ENCODE assay signal across 27 mouse cellular contexts in the genomic region with DNA sequence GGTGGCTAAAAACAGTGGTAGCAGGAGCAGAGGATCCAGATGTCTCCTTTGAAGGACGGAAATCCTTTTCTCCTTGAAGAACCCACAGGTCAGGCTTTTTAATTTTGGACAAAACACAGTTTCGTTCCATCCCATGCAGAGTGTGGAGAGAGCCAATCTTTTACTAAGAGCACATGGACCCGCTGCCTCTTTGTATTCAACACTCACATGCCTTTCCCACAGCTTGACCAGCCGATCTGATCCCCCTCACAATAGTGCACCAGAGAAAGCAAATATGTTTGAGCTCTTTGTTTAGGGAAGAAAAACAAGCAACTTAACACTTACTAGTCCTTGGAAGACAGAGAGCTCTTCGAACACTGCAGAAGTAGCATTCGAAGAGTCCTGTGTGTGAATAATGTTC. TPM values are rescaled to one million over a fixed set of nuclear protein-coding genes. Genes with fewer than 3 reads are reported as not detected.
DNase-seq lines count a peak whose midpoint lies in the region; ATAC-seq and TF ChIP-seq lines count a peak whose summit lies in the region.
"Had no signal": no experiment of that assay in that cellular context is flagged by ENCODE, and none has a peak within 500 bp of the region (broad histone marks: within the 10 kb centered on the region; RNA-seq: fewer than 3 reads in every experiment).

No protein-coding gene starts in this region.

- 41% methylated on average over 6 of the region's 6 CpGs for WGBS in hindbrain, embryonic 11.5 days
- 26% methylated on average over 6 of the region's 6 CpGs for WGBS in hindbrain, embryonic 14.5 days
- WGBS in midbrain, embryonic 12.5 days: 21% methylated on average over 6 of the region's 6 CpGs
- 19% methylated on average over 6 of the region's 6 CpGs for WGBS in midbrain, postnatal 0 days

- no peak overlapping the region for H3K4me2 ChIP-seq in hindbrain, embryonic 11.5 days (replicated peaks; ENCODE audit: low read depth, low read length)
- no peak overlapping the region for H3K4me2 ChIP-seq in hindbrain, embryonic 14.5 days (replicated peaks)
- no peak overlapping the region for H3K4me2 ChIP-seq in midbrain, embryonic 12.5 days (replicated peaks)
- no peak overlapping the region for H3K4me2 ChIP-seq in midbrain, postnatal 0 days (ENCODE audit: low read depth, low read length, poor library complexity, severe bottlenecking)
- H3K4me2 ChIP-seq: embryonic facial prominence, embryonic 12.5 days; embryonic facial prominence, embryonic 15.5 days; forebrain, embryonic 15.5 days; heart, embryonic 13.5 days; hindbrain, embryonic 15.5 days had no signal

- no peak overlapping the region for H3K27ac ChIP-seq in hindbrain, embryonic 11.5 days (ENCODE audit: low read depth, low read length)
- no peak overlapping the region for H3K27ac ChIP-seq in hindbrain, embryonic 14.5 days
- H3K27ac ChIP-seq in midbrain, embryonic 12.5 days (replicated peaks): no peak overlapping the region
- no peak overlapping the region for H3K27ac ChIP-seq in midbrain, postnatal 0 days (ENCODE audit: low read depth, low read length)
- H3K27ac ChIP-seq: embryonic facial prominence, embryonic 12.5 days; embryonic facial prominence, embryonic 15.5 days; forebrain, embryonic 15.5 days; heart, adult 2 months; heart, embryonic 10.5 days; heart, embryonic 13.5 days; hindbrain, embryonic 15.5 days had no signal

- H3K36me3 ChIP-seq in hindbrain, embryonic 11.5 days (ENCODE audit: control insufficient read depth, insufficient read depth, low read length): no peaks in the 10 kb centered on the region
- no peaks in the 10 kb centered on the region for H3K36me3 ChIP-seq in hindbrain, embryonic 14.5 days (replicated peaks; ENCODE audit: control insufficient read depth, insufficient read depth)
- no peaks in the 10 kb centered on the region for H3K36me3 ChIP-seq in midbrain, embryonic 12.5 days
- H3K36me3 ChIP-seq in midbrain, postnatal 0 days (ENCODE audit: insufficient read depth, low read length): no peaks in the 10 kb centered on the region
- H3K36me3 ChIP-seq: embryonic facial prominence, embryonic 12.5 days; embryonic facial prominence, embryonic 15.5 days; forebrain, embryonic 15.5 days; heart, embryonic 10.5 days; heart, embryonic 13.5 days; hindbrain, embryonic 15.5 days had no signal

- ATAC-seq in hindbrain, embryonic 11.5 days (ENCODE audit: low FRiP score): peak; percentile 30; the same call in 1 of the 2 replicates
- no peak for ATAC-seq in hindbrain, embryonic 14.5 days (ENCODE audit: low FRiP score)
- peak; percentile 80 for ATAC-seq in midbrain, embryonic 12.5 days (ENCODE audit: low FRiP score, low read depth)
- no peak for ATAC-seq in midbrain, postnatal 0 days (ENCODE audit: low FRiP score)
- ATAC-seq: activated CD4-positive, CD25-positive, alpha-beta regulatory T cell, adult 4 months; forebrain, embryonic 15.5 days had no signal

- DNase-seq in embryo, embryonic 10 days (ENCODE audit: low spot score): peak; percentile 14
- DNase-seq in embryo, embryonic 9.5 days (ENCODE audit: extremely low spot score): no peak
- DNase-seq in hindbrain, embryonic 11.5 days (ENCODE audit: low spot score): no peak
- no peak for DNase-seq in hindbrain, embryonic 14.5 days (ENCODE audit: low spot score)
- DNase-seq in midbrain, postnatal 0 days (ENCODE audit: low spot score): no peak
- peak; percentile 34 for DNase-seq in brain, embryonic 14.5 days (ENCODE audit: low read depth)
- DNase-seq: adrenal gland, adult 8-10 months; adrenal gland, postnatal 25 days; cerebellum, adult 18-20 months; cerebellum, adult 9-10 months; cerebellum, postnatal 14 days; gastrocnemius, postnatal 10 days; gastrocnemius, postnatal 36 days; heart, adult 2 months; heart, postnatal 14 days; heart, postnatal 4 days had no signal

- no peaks in the 10 kb centered on the region for H3K27me3 ChIP-seq in hindbrain, embryonic 11.5 days (ENCODE audit: control insufficient read depth, insufficient read depth, low read length)
- H3K27me3 ChIP-seq in hindbrain, embryonic 14.5 days (ENCODE audit: control insufficient read depth, insufficient read depth, low read length): no peaks in the 10 kb centered on the region; the same call in 1 of the 2 replicates
- peaks cover 32% of the 10 kb centered on the region for H3K27me3 ChIP-seq in midbrain, embryonic 12.5 days
- no peaks in the 10 kb centered on the region for H3K27me3 ChIP-seq in midbrain, postnatal 0 days (ENCODE audit: insufficient read depth, low read length)
- H3K27me3 ChIP-seq: embryonic facial prominence, embryonic 12.5 days; embryonic facial prominence, embryonic 15.5 days; heart, embryonic 13.5 days; hindbrain, embryonic 15.5 days had no signal

- no peak for TF ChIP-seq CTCF in midbrain, postnatal 0 days (IDR thresholded peaks at IDR 0.05)
- TF ChIP-seq CTCF in brain, embryonic 14.5 days (IDR thresholded peaks at IDR 0.05; ENCODE audit: borderline replicate concordance, extremely low read depth, insufficient read depth, insufficient read length): no peak

- H3K4me3 ChIP-seq in hindbrain, embryonic 11.5 days (ENCODE audit: low read depth, low read length): no peak overlapping the region
- H3K4me3 ChIP-seq in hindbrain, embryonic 14.5 days (replicated peaks; ENCODE audit: low read length): no peak overlapping the region
- H3K4me3 ChIP-seq in midbrain, embryonic 12.5 days: no peak overlapping the region
- no peak overlapping the region for H3K4me3 ChIP-seq in midbrain, postnatal 0 days (ENCODE audit: low read depth, low read length)
- H3K4me3 ChIP-seq: embryonic facial prominence, embryonic 12.5 days; embryonic facial prominence, embryonic 15.5 days; forebrain, embryonic 15.5 days; heart, adult 2 months; heart, embryonic 10.5 days; heart, embryonic 13.5 days; hindbrain, embryonic 15.5 days had no signal

- H3K9ac ChIP-seq in hindbrain, embryonic 11.5 days (ENCODE audit: low read depth, low read length): no peak overlapping the region
- no peak overlapping the region for H3K9ac ChIP-seq in hindbrain, embryonic 14.5 days
- no peak overlapping the region for H3K9ac ChIP-seq in midbrain, embryonic 12.5 days (replicated peaks)
- no peak overlapping the region for H3K9ac ChIP-seq in midbrain, postnatal 0 days (replicated peaks; ENCODE audit: low read length, poor library complexity, severe bottlenecking)
- H3K9ac ChIP-seq: embryonic facial prominence, embryonic 12.5 days; embryonic facial prominence, embryonic 15.5 days; forebrain, embryonic 15.5 days; heart, embryonic 13.5 days; hindbrain, embryonic 15.5 days had no signal

- TF ChIP-seq POLR2A in brain, embryonic 14.5 days (IDR thresholded peaks at IDR 0.05; ENCODE audit: borderline replicate concordance, extremely low read depth, insufficient read depth, insufficient read length, poor library complexity, severe bottlenecking): no peak

- no peaks in the 10 kb centered on the region for H3K9me3 ChIP-seq in hindbrain, embryonic 11.5 days (ENCODE audit: control insufficient read depth, low read length)
- H3K9me3 ChIP-seq in hindbrain, embryonic 14.5 days (ENCODE audit: control insufficient read depth, low read length): no peaks in the 10 kb centered on the region
- no peaks in the 10 kb centered on the region for H3K9me3 ChIP-seq in midbrain, embryonic 12.5 days
- H3K9me3 ChIP-seq in midbrain, postnatal 0 days (ENCODE audit: low read length): no peaks in the 10 kb centered on the region
- H3K9me3 ChIP-seq: embryonic facial prominence, embryonic 12.5 days; embryonic facial prominence, embryonic 15.5 days; forebrain, embryonic 15.5 days; heart, embryonic 10.5 days; heart, embryonic 13.5 days; hindbrain, embryonic 15.5 days had no signal

- H3K4me1 ChIP-seq in hindbrain, embryonic 11.5 days (replicated peaks; ENCODE audit: control insufficient read depth, insufficient read depth, low read length): no peaks in the 10 kb centered on the region
- no peaks in the 10 kb centered on the region for H3K4me1 ChIP-seq in hindbrain, embryonic 14.5 days (replicated peaks; ENCODE audit: control insufficient read depth, insufficient read depth, low read length)
- H3K4me1 ChIP-seq in midbrain, embryonic 12.5 days: peaks cover 4% of the 10 kb centered on the region; the same call in 1 of the 2 replicates
- no peaks in the 10 kb centered on the region for H3K4me1 ChIP-seq in midbrain, postnatal 0 days (ENCODE audit: insufficient read depth, low read length)
- H3K4me1 ChIP-seq: embryonic facial prominence, embryonic 12.5 days; embryonic facial prominence, embryonic 15.5 days; forebrain, embryonic 15.5 days; heart, embryonic 10.5 days; heart, embryonic 13.5 days; hindbrain, embryonic 15.5 days had no signal

RNA-seq across cellular contexts. Expression of gene Tfap2b, which starts 42.6 kb away (rescaled TPM):
- 72.5 and 75.7 TPM in 2 replicates for polyA plus RNA-seq in hindbrain, embryonic 11.5 days (2014; fragmentation: Nextera tagmentation; extraction: Ambion mirVana)
- polyA plus RNA-seq in hindbrain, embryonic 14.5 days (2014; fragmentation: Nextera tagmentation; extraction: Ambion mirVana): 42.5 and 51.2 TPM in 2 replicates
- 93.3 and 100 TPM in 2 replicates for polyA plus RNA-seq in midbrain, embryonic 12.5 days (2016; fragmentation: Nextera tagmentation; extraction: Ambion mirVana)
- 86.4 and 104 TPM in 2 replicates for total RNA-seq in midbrain, postnatal 0 days (2014; rRNA removed)
- polyA plus RNA-seq in midbrain, postnatal 0 days (2015; fragmentation: Nextera tagmentation; extraction: Ambion mirVana): 172 and 180 TPM in 2 replicates
- polyA plus RNA-seq in brain, embryonic 14.5 days (2012; rRNA removed): 71.9 and 125 TPM in 2 replicates
- total RNA-seq: ES-E14; gastrocnemius, postnatal 36 days; granulocyte monocyte progenitor cell, adult 5-6 weeks; heart, adult 2 months; heart, postnatal 14 days; heart, postnatal 4 days had no signal
- polyA plus RNA-seq: activated CD4-positive, CD25-positive, alpha-beta regulatory T cell, adult 4 months; intestine, embryonic 14.5 days had no signal

Comparison
In these comparisons a context has a peak if more than half of its experiments do, and no peak if none do; other contexts are left out.
1. DNase-seq: peak in embryo, embryonic 10 days (single experiment) and brain, embryonic 14.5 days (single experiment); none in embryo, embryonic 9.5 days (single experiment), hindbrain, embryonic 11.5 days (single experiment), hindbrain, embryonic 14.5 days (single experiment) and midbrain, postnatal 0 days (single experiment).
2. ATAC-seq: peak in hindbrain, embryonic 11.5 days (single experiment) and midbrain, embryonic 12.5 days (single experiment); none in hindbrain, embryonic 14.5 days (single experiment) and midbrain, postnatal 0 days (single experiment).